Mouse (Mus musculus): ENCODE data around the gene Slc2a3.

Slc2a3 gene

GRCm38 (mm10) chr6:122801301-122801800 lies at the start of gene Slc2a3:
Gene Slc2a3 (minus strand): TSS chr6:122801640.
- peak; percentile 75 for DNase-seq (ENCODE audit: extremely low spot score)

GRCm38 (mm10) chr6:122843759-122844158 lies 42.3 kb upstream of the Slc2a3 start:
- no peak for DNase-seq (ENCODE audit: extremely low spot score)

GRCm38 (mm10) chr6:122837539-122837938 lies 36.1 kb upstream of the Slc2a3 start:
- DNase-seq (ENCODE audit: extremely low spot score) = no peak

- no peak for DNase-seq (ENCODE audit: extremely low spot score)
These were observed 35.5 kb upstream of the Slc2a3 start for GRCm38 (mm10) chr6:122836974-122837373.

- no peak for DNase-seq (ENCODE audit: extremely low spot score)
These were observed 32.9 kb upstream of the Slc2a3 start for GRCm38 (mm10) chr6:122834365-122834764.

GRCm38 (mm10) chr6:122832880-122833279 lies 31.4 kb upstream of the Slc2a3 start:
- no peak for DNase-seq (ENCODE audit: extremely low spot score)

- no peak for DNase-seq (ENCODE audit: extremely low spot score)
These were observed 26.6 kb upstream of the Slc2a3 start for GRCm38 (mm10) chr6:122828086-122828485.

GRCm38 (mm10) chr6:122825923-122826742 lies 24.7 kb upstream of the Slc2a3 start:
- DNase-seq (ENCODE audit: extremely low spot score) = peak; percentile 60

GRCm38 (mm10) chr6:122825166-122825565 lies 23.7 kb upstream of the Slc2a3 start:
- no peak for DNase-seq (ENCODE audit: extremely low spot score)

- DNase-seq (ENCODE audit: extremely low spot score) = no peak
These were observed 22.6 kb upstream of the Slc2a3 start for GRCm38 (mm10) chr6:122824086-122824485.

GRCm38 (mm10) chr6:122821822-122822221 lies 20.4 kb upstream of the Slc2a3 start:
- no peak for DNase-seq (ENCODE audit: extremely low spot score)

- no peak for DNase-seq (ENCODE audit: extremely low spot score)
These were observed 19.6 kb upstream of the Slc2a3 start for GRCm38 (mm10) chr6:122820799-122821650.

GRCm38 (mm10) chr6:122820071-122820798 lies 18.8 kb upstream of the Slc2a3 start:
- DNase-seq (ENCODE audit: extremely low spot score) = peak; percentile 51

- DNase-seq (ENCODE audit: extremely low spot score) = peak; percentile 68
These were observed 18.0 kb upstream of the Slc2a3 start, which contains the start of gene Foxj2 for GRCm38 (mm10) chr6:122819306-122820070. Gene Foxj2 (plus strand): TSS chr6:122819914.

- no peak for DNase-seq (ENCODE audit: extremely low spot score)
These were observed 12.2 kb upstream of the Slc2a3 start for GRCm38 (mm10) chr6:122813640-122814039.

- DNase-seq (ENCODE audit: extremely low spot score) = no peak
These were observed 11.3 kb upstream of the Slc2a3 start for GRCm38 (mm10) chr6:122812716-122813115.

- DNase-seq (ENCODE audit: extremely low spot score) = peak; percentile 58
These were observed 10.5 kb upstream of the Slc2a3 start for GRCm38 (mm10) chr6:122811771-122812600.

- peak; percentile 90 for DNase-seq (ENCODE audit: extremely low spot score)
These were observed 9.8 kb upstream of the Slc2a3 start for GRCm38 (mm10) chr6:122811280-122811652.

- peak; percentile 97 for DNase-seq (ENCODE audit: extremely low spot score)
These were observed 9.3 kb upstream of the Slc2a3 start for GRCm38 (mm10) chr6:122810615-122811279.

Data from embryo, embryonic 9.5 days (tissue).